9 mouse cellular contexts compared by ENCODE assay signal in genomic region chr6:97759301-97759700, GRCm38 (mm10). TPM values are rescaled to one million over a fixed set of nuclear protein-coding genes. Genes with fewer than 3 reads are reported as not detected.
DNase-seq lines count a peak whose midpoint lies in the region; ATAC-seq and TF ChIP-seq lines count a peak whose summit lies in the region.
"Had no signal": no experiment of that assay in that cellular context is flagged by ENCODE, and none has a peak within 500 bp of the region (broad histone marks: within the 10 kb centered on the region; RNA-seq: fewer than 3 reads in every experiment).

No protein-coding gene starts in this region.

- no peak for TF ChIP-seq EP300 in MEL (IDR thresholded peaks at IDR 0.05; ENCODE audit: low read depth in 1 of 2, low read length in 2 of 2)

- 23% methylated on average over 4 of the region's 4 CpGs for WGBS in hindbrain, embryonic 11.5 days
- WGBS in hindbrain, embryonic 16.5 days, result 20% methylated on average over 4 of the region's 4 CpGs

- DNase-seq in hindbrain, embryonic 11.5 days (ENCODE audit: low spot score), result peak; percentile 78
- peak; percentile 65 for DNase-seq in MEL (ENCODE audit: low read depth, low spot score)
- peak; percentile 51 for DNase-seq in cerebellum, adult 8-10 months
- DNase-seq in left cerebral cortex, adult 11 months (ENCODE audit: low spot score), result peak; percentile 22

- H3K9ac ChIP-seq in hindbrain, embryonic 11.5 days (ENCODE audit: low read depth, low read length), result no peak overlapping the region
- no peak overlapping the region for H3K9ac ChIP-seq in hindbrain, embryonic 16.5 days (ENCODE audit: low read depth, low read length)
- H3K9ac ChIP-seq in MEL (ENCODE audit: control insufficient read depth, low read depth, low read length, poor library complexity, severe bottlenecking), result no peak overlapping the region
- H3K9ac ChIP-seq: liver, embryonic 15.5 days had no signal

- no peak for TF ChIP-seq POLR2A in MEL (IDR thresholded peaks at IDR 0.05; ENCODE audit: control insufficient read depth in 1 of 2, insufficient read depth in 1 of 2, low read depth in 1 of 2, low read length in 2 of 2, poor library complexity in 1 of 2)
- no peak for TF ChIP-seq POLR2A in testis, adult 2 months (IDR thresholded peaks at IDR 0.05; ENCODE audit: control insufficient read depth, low read depth, low read length)

- TF ChIP-seq CTCF in MEL (IDR thresholded peaks at IDR 0.05 in 2 of 3, conservative IDR thresholded peaks at IDR 0.05 in 1 of 3; ENCODE audit: control insufficient read depth in 1 of 3, insufficient read depth in 1 of 3, low read depth in 2 of 3, low read length in 3 of 3, poor library complexity in 1 of 3, severe bottlenecking in 1 of 3), result peak; percentile 72 to 85 (median 81)
- TF ChIP-seq CTCF in testis, adult 2 months (IDR thresholded peaks at IDR 0.05; ENCODE audit: control insufficient read depth, insufficient read depth, insufficient replicate concordance, low read depth, low read length), result peak; percentile 29; the same call in 1 of the 2 replicates

- TF ChIP-seq RAD21 in MEL (IDR thresholded peaks at IDR 0.05; ENCODE audit: low read depth, low read length), result peak; percentile 83

- no peak overlapping the region for H3K4me2 ChIP-seq in hindbrain, embryonic 11.5 days (replicated peaks; ENCODE audit: low read depth, low read length)
- no peak overlapping the region for H3K4me2 ChIP-seq in hindbrain, embryonic 16.5 days (ENCODE audit: low read length)
- H3K4me2 ChIP-seq: liver, embryonic 15.5 days had no signal

- no peak overlapping the region for H3K4me3 ChIP-seq in hindbrain, embryonic 11.5 days (ENCODE audit: low read depth, low read length)
- no peak overlapping the region for H3K4me3 ChIP-seq in hindbrain, embryonic 16.5 days (ENCODE audit: low read length)
- no peak overlapping the region for H3K4me3 ChIP-seq in MEL (ENCODE audit: control insufficient read depth in 1 of 2, insufficient read depth in 1 of 2, low read depth in 2 of 2, low read length in 2 of 2)
- H3K4me3 ChIP-seq in testis, adult 2 months (ENCODE audit: control insufficient read depth, low read depth, low read length), result no peak overlapping the region
- H3K4me3 ChIP-seq: liver, embryonic 15.5 days had no signal

- no peak for ATAC-seq in hindbrain, embryonic 11.5 days (ENCODE audit: low FRiP score)
- ATAC-seq in hindbrain, embryonic 16.5 days, result no peak
- ATAC-seq in granulocyte monocyte progenitor cell, adult 5-6 weeks (replicated peaks; ENCODE audit: poor library complexity, severe bottlenecking), result peak; percentile 82
- ATAC-seq in megakaryocyte-erythroid progenitor cell, adult 5-6 weeks (replicated peaks; ENCODE audit: low FRiP score, low TSS enrichment, poor library complexity, severe bottlenecking), result peak; percentile 67; the same call in 1 of the 2 replicates

- no peaks in the 10 kb centered on the region for H3K27me3 ChIP-seq in hindbrain, embryonic 11.5 days (ENCODE audit: control insufficient read depth, insufficient read depth, low read length)
- no peaks in the 10 kb centered on the region for H3K27me3 ChIP-seq in hindbrain, embryonic 16.5 days (replicated peaks; ENCODE audit: control insufficient read depth, insufficient read depth, low read length)
- H3K27me3 ChIP-seq in MEL (ENCODE audit: control insufficient read depth in 1 of 2, insufficient read depth in 2 of 2, low read length in 2 of 2), result peaks cover 4 to 10% of the 10 kb centered on the region in 2 experiments; a peak in 3 of 4 replicates
- H3K27me3 ChIP-seq in testis, adult 2 months (ENCODE audit: control insufficient read depth, insufficient read depth, low read length), result no peaks in the 10 kb centered on the region
- H3K27me3 ChIP-seq: liver, embryonic 15.5 days had no signal

- H3K4me1 ChIP-seq in hindbrain, embryonic 11.5 days (replicated peaks; ENCODE audit: control insufficient read depth, insufficient read depth, low read length), result no peaks in the 10 kb centered on the region
- no peaks in the 10 kb centered on the region; the same call in 1 of the 2 replicates for H3K4me1 ChIP-seq in hindbrain, embryonic 16.5 days (ENCODE audit: control insufficient read depth, insufficient read depth, low read depth, low read length)
- H3K4me1 ChIP-seq in MEL (ENCODE audit: control insufficient read depth in 1 of 2, insufficient read depth in 2 of 2, low read length in 2 of 2), result no peaks in the 10 kb centered on the region
- no peaks in the 10 kb centered on the region for H3K4me1 ChIP-seq in testis, adult 2 months (ENCODE audit: control insufficient read depth, insufficient read depth, low read length)
- H3K4me1 ChIP-seq: liver, embryonic 15.5 days had no signal

- no peak overlapping the region for H3K27ac ChIP-seq in hindbrain, embryonic 11.5 days (ENCODE audit: low read depth, low read length)
- H3K27ac ChIP-seq in hindbrain, embryonic 16.5 days (ENCODE audit: low read depth, low read length), result no peak overlapping the region
- H3K27ac ChIP-seq in MEL (ENCODE audit: control insufficient read depth, low read depth, low read length), result no peak overlapping the region
- H3K27ac ChIP-seq in testis, adult 2 months (ENCODE audit: control insufficient read depth, insufficient read depth, low read depth, low read length), result no peak overlapping the region
- H3K27ac ChIP-seq: liver, embryonic 15.5 days had no signal

- H3K9me3 ChIP-seq in hindbrain, embryonic 11.5 days (ENCODE audit: control insufficient read depth, low read length), result no peaks in the 10 kb centered on the region
- H3K9me3 ChIP-seq in hindbrain, embryonic 16.5 days (ENCODE audit: control insufficient read depth, low read length), result no peaks in the 10 kb centered on the region
- H3K9me3 ChIP-seq in MEL (replicated peaks; ENCODE audit: insufficient read depth, low read length), result no peaks in the 10 kb centered on the region
- H3K9me3 ChIP-seq: liver, embryonic 15.5 days had no signal

- no peaks in the 10 kb centered on the region for H3K79me2 ChIP-seq in MEL (ENCODE audit: control insufficient read depth, insufficient read depth, low read length, poor library complexity)

- H3K36me3 ChIP-seq in hindbrain, embryonic 11.5 days (ENCODE audit: control insufficient read depth, insufficient read depth, low read length), result no peaks in the 10 kb centered on the region
- no peaks in the 10 kb centered on the region for H3K36me3 ChIP-seq in hindbrain, embryonic 16.5 days (ENCODE audit: control insufficient read depth, insufficient read depth, low read length)
- H3K36me3 ChIP-seq in MEL (ENCODE audit: control insufficient read depth in 1 of 2, insufficient read depth in 2 of 2, low read length in 2 of 2), result no peaks in the 10 kb centered on the region
- no peaks in the 10 kb centered on the region for H3K36me3 ChIP-seq in testis, adult 2 months (ENCODE audit: control insufficient read depth, insufficient read depth, low read length)
- H3K36me3 ChIP-seq: liver, embryonic 15.5 days had no signal

TF ChIP-seq in MEL, 35 proteins besides CTCF, POLR2A, EP300 and RAD21:
- TF ChIP-seq UBTF (IDR thresholded peaks at IDR 0.05; ENCODE audit: borderline replicate concordance, insufficient read depth, low read depth, low read length) (no peak), ZNF384 (IDR thresholded peaks at IDR 0.05; ENCODE audit: low read depth, low read length) (no peak), SMC3 (IDR thresholded peaks at IDR 0.05; ENCODE audit: low read depth, low read length) (peak; percentile 97), MAX (IDR thresholded peaks at IDR 0.05; ENCODE audit: low read length) (no peak), HCFC1 (IDR thresholded peaks at IDR 0.05; ENCODE audit: low read depth, low read length) (no peak), USF2 (IDR thresholded peaks at IDR 0.05; ENCODE audit: borderline replicate concordance in 1 of 2, insufficient read depth in 1 of 2, low read depth in 1 of 2, low read length in 2 of 2) (no peak), GABPA (IDR thresholded peaks at IDR 0.05; ENCODE audit: low read depth, low read length) (no peak), POLR2AphosphoS2 (IDR thresholded peaks at IDR 0.05; ENCODE audit: low read length) (no peak), BHLHE40 (IDR thresholded peaks at IDR 0.05; ENCODE audit: borderline replicate concordance, low read depth, low read length) (no peak), CHD1 (IDR thresholded peaks at IDR 0.05; ENCODE audit: low read depth, low read length) (no peak), MEF2A (IDR thresholded peaks at IDR 0.05; ENCODE audit: extremely low read depth, insufficient replicate concordance, low read depth, low read length, poor library complexity, severe bottlenecking) (no peak), ZC3H11A (IDR thresholded peaks at IDR 0.05; ENCODE audit: low read depth, low read length) (peak; percentile 90), E2F4 (IDR thresholded peaks at IDR 0.05; ENCODE audit: borderline replicate concordance, low read depth, low read length) (no peak), MYC (IDR thresholded peaks at IDR 0.05; ENCODE audit: low read depth, low read length) (no peak), ZKSCAN1 (IDR thresholded peaks at IDR 0.05; ENCODE audit: low read depth, low read length) (no peak), RCOR1 (IDR thresholded peaks at IDR 0.05; ENCODE audit: low read depth, low read length) (no peak)

RNA-seq across cellular contexts. Expression of gene Mitf, which starts 47.6 kb away (rescaled TPM):
- 1.2 and 1.3 TPM in 2 replicates for polyA plus RNA-seq in hindbrain, embryonic 11.5 days (2014; fragmentation: Nextera tagmentation; extraction: Ambion mirVana)
- 1.6 and 1.9 TPM in 2 replicates for polyA plus RNA-seq in hindbrain, embryonic 16.5 days (2015; fragmentation: Nextera tagmentation; extraction: Ambion mirVana)
- 2.1 TPM in 2 replicates for total RNA-seq in MEL (2012; rRNA removed)
- 1 to 10 TPM in 1 of 2 experiments, not detected in 1; 1.8 TPM for polyA plus RNA-seq in MEL (2012; ENCODE audit: insufficient read depth in 1 of 2, insufficient read length in 2 of 2, low read depth in 1 of 2, low replicate concordance in 2 of 2, missing spikeins in 1 of 2)
- total RNA-seq in granulocyte monocyte progenitor cell, adult 5-6 weeks (2014; fragmentation: Nextera tagmentation), result 6.6 and 11.3 TPM in 2 replicates
- total RNA-seq in granulocyte monocyte progenitor cell, adult 5-6 weeks (2017), result 7.4 and 7.5 TPM in 2 replicates
- total RNA-seq in megakaryocyte-erythroid progenitor cell, adult 5-6 weeks (2014; fragmentation: Nextera tagmentation), result 1.0 and 1.7 TPM in 2 replicates
- total RNA-seq in megakaryocyte-erythroid progenitor cell, adult 5-6 weeks (2017), result 1.6 and 2.8 TPM in 2 replicates
- 0.49 and 0.72 TPM in 2 replicates for polyA plus RNA-seq in testis, adult 2 months (2012; rRNA removed)

Comparison
In these comparisons a context has a peak if more than half of its experiments do, and no peak if none do; other contexts are left out.
1. ATAC-seq: peak in granulocyte monocyte progenitor cell, adult 5-6 weeks (single experiment) and megakaryocyte-erythroid progenitor cell, adult 5-6 weeks (single experiment); none in hindbrain, embryonic 11.5 days (single experiment) and hindbrain, embryonic 16.5 days (single experiment).
2. DNase-seq: peak in every context shown above with its lines; median percentile 78 in hindbrain, embryonic 11.5 days; 65 in MEL; 51 in cerebellum, adult 8-10 months; 22 in left cerebral cortex, adult 11 months.